Mouse (Mus musculus) kidney, postnatal 10 days (tissue): ENCODE results near the gene Tgfbr3l.
A peak's percentile ranks its signal among the peaks of the same experiment; 100 is the strongest.

ENCODE experiments used
- DNase-seq: peaks from one replicate; pipeline ENCODE4 v3.0.0; 2021; ENCODE audit warnings: mixed read lengths

The Tgfbr3l gene

DNA sequence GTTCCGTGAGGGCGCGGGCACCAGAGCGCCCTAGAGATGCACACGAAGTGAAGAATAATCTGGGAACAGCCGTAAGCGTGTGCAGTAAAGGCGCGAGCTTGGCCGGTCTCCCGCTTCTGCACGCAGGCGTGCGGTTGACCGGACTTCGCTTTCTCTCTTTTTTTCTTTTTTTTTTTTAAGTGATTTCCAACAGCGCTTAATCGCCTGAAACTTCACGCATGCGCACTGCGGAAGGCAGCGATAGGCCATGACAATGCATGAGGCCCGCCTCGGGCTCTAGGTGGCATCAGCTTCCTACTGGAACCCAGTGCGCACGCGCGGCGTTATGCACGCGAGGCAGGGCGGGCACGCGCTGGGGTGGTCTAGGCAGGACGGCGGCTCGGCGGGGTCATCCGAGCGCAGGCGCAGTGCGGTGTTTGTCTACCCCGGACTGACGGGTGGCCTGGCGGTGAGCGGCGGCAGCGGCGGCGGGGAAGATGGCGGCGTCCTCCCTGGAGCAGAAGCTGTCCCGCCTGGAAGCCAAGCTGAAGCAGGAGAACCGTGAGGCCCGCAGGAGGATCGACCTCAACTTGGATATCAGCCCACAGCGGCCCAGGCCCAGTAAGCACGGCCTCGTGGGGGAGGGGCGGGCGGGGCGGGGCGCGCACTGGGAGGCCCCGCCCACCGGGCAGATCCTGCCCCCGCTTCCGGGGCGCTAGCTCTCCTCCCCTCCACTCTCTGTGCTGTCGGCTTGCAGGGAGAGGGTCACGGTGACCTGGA, 9.4 kb upstream of the Tgfbr3l start, which contains the start of the genes Map2k7 and Gm49320:
Gene Map2k7 (plus strand): TSS at position 307 of the 759 bp plus-strand sequence.
Gene Gm49320 (plus strand): TSS at position 432 of the 759 bp plus-strand sequence.
- peak; percentile 100 for DNase-seq

DNA sequence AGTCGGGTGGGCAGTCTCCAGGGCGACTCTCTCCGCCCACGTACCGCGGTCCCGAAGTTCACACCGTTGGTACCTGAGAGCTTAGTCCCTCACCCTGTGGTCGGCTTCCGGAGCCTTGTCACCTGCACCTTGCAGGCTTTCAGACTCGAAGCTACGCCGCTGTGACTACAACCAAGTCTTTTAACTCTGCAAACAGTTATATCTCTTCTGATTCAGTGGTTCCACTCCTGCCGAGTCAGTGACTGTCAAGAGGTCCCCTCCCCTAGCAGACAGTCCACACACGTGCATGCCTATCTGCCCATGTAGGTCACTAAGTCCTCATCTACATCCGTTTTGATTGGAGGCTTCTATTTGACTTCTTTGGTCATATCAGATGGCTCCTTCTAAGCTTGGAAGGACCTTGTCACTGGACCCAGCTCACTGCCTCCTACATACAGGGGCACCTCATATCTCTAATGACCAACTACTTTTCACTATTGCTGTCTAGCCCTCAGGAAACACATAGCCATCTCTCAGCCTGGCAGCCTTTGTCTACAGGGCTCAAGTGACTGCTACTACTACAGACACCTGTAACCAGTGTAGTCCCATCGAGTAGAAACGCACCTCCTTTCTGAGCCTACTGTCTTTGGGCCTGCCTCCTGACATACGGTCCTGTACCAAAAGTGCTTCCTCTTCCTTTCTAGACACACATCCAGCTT, 8.7 kb upstream of the Tgfbr3l start:
- DNase-seq, result no peak

DNA sequence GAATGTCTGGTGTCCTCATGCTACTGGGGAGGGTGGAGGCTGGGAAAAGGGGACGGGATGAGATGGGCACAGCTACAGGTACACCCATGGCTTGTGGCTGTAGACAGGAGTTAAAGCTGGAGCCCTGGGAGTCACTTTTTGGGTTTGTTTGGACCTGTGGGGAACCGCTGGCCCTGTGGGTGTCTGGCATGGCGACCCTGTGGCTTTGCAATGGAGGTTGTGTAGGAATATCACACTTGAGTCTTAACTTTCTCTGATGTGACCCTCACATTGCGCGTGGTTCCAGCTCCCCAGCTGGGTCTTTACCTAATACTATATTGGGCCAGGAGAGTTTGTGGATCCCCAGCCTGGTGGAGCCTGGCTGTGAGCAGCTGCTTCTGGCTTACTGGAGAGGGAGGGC, 3.0 kb upstream of the Tgfbr3l start:
- no peak for DNase-seq

DNA sequence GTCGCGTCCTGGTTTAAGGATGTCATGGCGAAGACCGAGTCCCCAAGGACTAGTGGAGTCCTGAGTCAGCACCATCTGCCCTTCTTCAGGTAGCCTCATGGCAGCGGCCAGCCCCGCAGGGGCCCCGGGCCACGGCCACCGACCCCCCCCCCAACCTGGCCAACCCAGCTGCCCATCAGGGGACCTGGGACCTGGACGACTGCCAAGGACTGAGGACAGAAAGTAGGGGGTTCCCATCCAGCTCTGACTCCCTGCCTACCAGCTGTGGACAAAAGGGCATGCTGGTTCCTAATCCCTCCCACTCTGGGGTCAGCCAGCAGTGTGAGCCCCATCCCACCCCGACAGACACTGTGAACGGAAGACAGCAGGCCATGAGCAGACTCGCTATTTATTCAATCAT, 2.3 kb upstream of the Tgfbr3l start:
- no peak for DNase-seq

DNA sequence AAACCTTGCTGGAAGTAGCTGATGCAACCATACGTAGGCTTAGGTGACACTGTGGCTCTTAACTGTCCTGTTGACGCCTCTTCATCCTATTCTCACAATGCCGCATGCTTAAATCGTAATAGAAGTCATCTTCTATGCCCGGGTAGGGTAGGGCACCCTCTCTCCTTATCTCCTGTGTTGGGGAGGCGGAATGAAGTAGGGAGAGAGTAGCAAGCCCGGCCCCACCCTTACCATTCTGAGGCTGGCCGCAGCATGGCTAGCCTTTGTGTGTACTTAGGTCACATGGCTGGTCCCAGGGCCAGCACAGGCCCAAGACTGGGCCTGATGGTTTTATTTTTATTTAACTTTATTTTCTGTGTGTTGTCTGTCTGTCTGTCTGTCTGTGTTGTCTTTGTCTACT, 773 bp upstream of the Tgfbr3l start:
- DNase-seq, result no peak

DNA sequence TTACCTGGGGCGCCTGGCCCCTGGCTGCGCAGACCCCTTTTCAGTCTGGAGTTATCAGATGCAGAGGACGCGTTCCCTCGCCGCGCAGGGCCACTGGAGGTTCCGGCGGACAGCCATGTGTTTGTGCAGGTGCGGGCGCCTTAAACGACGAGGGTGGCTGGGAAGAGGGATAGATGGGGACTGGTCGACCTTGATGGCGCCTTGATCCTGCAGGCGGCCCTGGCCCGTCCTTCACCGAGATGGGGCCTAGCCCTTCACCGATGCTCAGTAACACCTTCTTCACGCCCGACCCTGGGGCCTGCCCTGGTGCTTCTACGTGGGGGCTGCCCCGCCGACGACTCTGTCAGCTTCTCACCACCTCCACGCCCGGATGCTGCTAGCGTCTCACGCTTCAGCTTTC, 1.2 kb downstream of the Tgfbr3l start:
- DNase-seq, result peak; percentile 63

DNA sequence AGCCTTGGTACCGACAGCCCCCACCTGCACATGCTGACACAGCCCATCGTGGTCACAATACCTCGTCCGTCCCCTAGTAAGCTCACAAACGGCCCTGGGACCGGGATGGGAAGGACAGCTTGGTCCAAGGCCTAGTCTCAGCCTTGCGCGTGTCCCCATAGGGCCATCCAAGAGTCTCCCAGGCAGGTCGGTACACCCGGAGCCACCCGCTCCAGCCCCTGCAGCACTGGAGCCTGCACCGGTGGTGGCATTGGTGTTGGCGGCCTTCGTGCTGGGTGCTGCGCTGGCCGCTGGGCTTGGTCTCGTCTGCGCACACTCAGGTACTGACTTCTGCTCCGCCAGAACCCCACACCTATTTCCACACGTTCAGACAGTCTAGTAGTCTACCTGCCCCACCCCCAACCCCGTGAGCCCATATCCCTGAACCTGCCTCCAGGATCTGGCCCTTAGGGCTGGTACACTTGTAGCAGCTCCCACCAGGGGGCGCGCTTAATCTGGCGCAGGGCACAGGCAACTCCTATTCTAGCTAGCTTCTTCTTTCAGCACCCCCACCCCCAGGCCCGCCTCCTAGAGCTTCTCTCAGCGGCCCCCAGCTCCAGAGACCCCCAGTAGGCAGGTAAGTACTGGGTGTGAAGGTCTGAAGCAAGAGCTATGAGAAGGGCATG, 2.4 kb downstream of the Tgfbr3l start:
- DNase-seq, result peak; percentile 92

DNA sequence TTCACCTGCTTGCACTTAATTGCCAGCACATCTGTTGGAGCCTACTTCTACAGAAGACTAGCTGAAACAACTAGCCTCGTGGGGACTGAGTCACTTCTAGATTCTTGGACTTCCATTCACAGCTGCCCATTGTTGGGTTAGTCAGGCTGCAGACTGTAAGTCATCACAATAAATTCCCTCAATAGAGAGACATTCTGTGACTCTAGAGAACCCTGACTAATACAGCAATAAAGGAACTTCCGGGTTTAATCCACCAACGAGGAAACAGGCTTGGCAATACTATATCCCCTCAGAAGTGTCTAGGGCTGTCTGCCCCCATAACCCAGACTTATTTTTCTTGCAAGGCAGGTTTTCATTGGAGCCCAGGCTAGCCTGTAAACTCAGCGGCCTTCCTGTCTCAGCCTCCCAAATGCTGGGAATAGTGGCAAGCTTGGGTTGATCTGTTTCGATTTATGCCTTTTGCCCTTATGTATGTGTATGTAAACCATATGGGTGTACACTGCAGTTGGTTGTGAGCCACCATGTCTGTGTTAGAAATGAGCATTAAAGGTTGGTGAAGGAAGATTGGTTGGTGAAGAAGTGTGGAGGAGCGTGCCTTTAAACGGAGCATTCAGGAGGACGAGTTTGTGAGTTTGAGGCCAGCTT, 4.2 kb downstream of the Tgfbr3l start:
- no peak for DNase-seq

DNA sequence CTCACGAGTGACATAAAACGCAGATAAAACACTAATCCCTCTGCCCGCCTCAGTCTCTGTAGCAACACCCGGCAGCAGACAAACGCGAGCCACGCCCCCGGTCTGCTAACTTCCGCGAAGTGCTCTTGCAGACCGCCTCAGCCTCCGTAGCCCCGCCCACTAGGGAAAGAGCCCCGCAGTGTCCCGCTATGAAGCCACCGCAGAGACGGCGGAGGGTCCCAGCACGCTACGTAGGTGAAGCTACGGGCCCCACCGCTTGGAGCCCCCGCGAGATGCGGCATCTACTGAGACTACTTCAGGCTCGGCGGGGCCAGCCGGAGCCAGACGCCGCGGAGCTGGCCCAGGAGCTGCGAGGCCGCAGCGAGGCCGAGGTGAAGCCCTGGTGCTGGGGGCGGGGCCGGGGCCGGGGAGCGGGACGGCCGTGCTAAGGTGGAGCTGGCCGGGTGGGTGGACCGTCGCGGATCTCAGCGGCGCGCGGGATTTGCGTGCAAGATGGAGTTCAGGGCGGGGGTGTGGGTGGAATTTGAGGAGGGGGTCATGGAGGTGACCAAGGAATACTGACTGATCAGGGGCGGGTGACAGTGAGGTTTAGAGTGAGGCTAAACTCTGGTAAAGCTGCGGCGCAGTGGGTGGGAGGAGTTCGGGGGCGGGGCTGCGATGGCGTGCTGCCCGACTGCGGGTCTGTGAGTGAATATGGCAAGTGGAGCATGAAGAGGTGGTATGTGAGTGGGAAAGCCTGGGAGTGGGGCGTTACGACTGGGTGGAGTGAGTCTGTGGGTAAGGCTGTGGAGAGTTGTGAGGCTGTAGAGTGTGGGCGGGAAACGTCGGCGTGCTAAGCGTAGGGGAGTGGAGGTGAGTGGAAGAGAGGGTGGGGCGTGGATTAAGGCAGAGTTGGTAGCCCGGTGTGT, 5.2 kb downstream of the Tgfbr3l start, which contains the start of gene Snapc2:
Gene Snapc2 (plus strand): TSS at position 147 of the 908 bp plus-strand sequence.
- peak; percentile 99 for DNase-seq

DNA sequence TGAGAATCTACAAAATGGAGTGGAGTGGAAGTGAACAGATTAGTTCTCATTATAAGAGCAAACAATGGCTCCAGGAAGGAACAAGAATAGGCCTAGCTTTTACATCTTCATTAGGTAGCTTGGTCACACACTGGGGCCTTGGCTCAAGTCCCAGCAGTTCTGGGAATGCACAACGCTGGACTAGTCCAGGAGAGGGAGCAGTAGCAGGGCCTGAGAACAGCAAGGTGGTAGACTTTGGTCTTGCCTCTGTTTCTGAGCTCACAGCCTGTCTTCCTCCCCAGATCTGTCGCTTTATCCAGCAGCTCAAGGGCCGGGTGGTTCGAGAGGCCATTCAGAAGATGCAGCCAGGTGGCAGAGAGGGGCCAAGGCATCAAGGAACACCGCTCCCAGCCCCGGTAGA, 6.0 kb downstream of the Tgfbr3l start:
- peak; percentile 81 for DNase-seq

DNA sequence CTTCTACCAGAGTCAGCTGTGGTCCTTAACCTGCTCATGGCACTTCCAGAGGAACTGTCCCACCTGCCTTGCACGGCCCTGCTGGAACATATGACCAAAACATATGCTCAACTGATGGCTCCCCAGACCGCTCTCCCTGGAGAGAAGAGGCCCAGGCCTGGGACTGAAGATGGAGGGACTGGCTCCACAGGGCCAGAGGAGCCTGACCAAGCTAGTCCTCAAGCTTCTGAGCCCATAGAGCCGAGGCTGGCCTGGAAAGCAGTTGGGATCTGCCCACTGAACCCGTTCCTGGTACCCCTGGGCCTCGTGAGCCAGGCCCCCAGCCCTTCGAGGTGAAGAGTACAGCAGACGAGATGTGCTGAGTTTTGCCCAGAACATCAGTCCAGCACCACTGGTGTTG, 7.5 kb downstream of the Tgfbr3l start:
- peak; percentile 4 for DNase-seq

DNA sequence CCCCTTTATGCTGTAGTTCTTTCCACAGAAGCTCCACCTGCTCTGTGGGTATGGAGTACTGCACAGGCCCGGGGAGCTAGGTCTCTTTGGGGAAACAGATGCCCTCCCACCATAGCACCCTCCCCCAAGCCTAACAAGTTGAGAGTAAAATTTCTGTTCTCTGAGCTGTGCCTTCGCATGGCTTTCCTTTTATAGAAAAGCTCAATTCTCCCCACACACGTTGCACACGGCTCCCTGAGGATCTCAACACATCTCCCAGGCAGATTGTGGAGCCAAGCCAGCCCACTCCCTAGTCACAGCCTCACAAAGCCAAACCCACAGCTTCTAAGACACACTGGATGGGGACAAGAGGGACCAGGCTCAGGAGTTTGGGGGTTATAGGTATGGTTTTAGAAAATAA, 8.9 kb downstream of the Tgfbr3l start:
- DNase-seq, result peak; percentile 12

DNA sequence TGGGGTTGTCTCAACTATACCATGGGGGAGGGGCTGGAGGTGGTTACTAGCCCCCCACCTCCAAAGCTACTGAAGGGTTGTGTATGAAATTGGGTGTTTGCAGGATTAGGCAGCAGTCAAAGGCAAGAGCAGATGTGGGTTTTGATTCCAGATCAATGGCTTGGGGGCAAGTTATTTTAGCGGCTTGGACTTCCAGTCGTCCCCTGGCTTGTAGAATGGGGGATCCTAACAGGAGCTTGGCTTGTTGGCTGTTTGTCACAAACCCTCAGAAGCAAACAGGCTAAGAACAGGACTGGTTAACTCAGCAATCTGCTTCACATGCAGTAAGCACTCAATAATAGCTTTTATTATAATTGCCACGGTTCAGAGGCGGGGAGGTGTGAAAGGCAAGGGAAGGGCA, 9.3 kb downstream of the Tgfbr3l start:
- DNase-seq, result no peak

DNA sequence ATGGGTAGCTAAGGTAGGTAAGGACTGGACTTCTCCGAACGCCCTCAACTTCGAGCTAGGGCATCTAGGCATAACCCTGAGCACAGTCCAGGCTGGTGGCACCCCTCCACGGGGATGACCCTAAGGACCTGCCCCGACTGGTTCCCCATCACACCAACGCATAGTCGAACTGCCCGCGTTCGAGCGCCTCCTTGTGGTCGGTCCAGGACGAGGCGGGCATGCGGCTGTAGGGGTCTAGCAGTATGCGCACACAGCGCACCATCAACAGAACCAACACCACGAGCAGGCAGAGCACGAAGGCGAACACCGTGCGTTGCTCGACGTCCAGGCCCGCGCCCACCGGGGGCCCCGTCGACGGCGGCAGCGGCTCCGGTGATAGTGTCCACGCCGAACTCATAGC, 10.2 kb downstream of the Tgfbr3l start:
- peak; percentile 87 for DNase-seq

DNA sequence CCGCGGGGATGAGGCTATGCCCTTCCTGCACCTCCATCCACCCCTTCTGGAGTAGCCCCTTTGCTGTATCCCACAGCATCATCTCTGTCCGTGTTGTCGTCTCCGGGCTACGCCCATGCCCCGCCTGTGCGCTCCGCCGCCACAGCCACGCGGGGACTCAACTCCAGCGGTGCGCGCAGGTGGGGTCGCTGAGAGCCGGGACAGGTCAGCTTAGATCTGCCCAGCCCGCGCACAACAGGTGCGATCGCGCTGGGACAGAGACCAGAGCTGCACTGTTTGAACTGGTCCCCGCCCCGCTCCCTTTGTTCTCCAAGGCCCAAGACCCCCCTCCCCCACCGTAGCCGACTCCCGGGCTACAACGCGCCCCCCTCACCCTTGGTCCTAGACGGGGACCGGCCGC, 10.7 kb downstream of the Tgfbr3l start:
- no peak for DNase-seq

DNA sequence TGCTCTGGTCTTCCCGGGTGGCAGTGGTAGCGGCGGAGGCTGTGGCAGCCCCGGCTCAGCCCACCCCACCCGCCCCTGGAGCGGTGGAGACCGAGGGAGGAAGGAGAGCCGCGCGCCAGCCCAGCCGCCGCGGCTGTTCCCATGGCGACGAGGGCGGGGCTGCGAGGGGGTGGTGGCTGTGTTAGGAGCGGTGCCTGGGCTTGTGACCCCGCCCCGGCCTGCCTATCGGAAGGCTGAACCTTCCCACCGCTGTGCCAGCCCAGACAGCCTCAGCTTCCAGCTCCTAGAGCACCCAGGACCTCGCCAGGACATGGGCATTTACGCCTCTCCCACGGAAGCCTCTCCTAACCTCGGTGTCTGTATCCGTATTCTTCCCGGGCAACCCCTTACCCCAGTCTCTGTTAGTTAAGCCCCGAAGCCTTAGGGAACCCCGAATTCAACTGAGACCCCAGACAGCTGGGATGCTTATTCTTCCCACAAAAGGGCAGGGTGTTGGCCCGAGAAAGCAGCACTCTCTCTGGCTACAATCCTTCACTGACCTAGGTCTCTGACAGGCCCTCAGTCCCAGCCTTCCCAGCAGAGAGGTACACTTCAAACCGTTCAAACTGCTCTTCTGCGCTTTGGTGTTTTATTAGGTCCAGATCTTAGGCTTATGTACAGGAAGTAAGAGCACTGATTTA, 11.3 kb downstream of the Tgfbr3l start, which contains the start of gene Ctxn1:
Gene Ctxn1 (minus strand): TSS at position 150 of the 680 bp plus-strand sequence.
- DNase-seq, result peak; percentile 98

DNA sequence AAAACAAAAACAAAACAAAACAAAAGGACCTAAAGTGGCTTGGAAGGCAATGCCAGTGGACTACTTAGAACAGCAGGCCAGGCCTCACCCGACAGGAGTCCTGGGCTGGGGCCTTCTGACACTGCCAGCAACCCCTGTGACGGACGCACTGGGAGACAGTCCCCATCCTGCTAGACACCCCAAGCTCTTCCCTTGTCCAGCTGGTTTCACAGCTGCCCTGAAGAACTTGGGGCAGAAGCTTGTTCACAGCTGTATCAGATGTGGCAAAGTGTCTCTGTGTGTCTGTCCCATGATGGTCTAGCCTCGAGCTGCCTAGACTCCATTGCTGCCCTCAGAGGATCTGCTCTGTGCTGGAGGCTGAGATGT, 11.8 kb downstream of the Tgfbr3l start:
- DNase-seq, result peak; percentile 9

DNA sequence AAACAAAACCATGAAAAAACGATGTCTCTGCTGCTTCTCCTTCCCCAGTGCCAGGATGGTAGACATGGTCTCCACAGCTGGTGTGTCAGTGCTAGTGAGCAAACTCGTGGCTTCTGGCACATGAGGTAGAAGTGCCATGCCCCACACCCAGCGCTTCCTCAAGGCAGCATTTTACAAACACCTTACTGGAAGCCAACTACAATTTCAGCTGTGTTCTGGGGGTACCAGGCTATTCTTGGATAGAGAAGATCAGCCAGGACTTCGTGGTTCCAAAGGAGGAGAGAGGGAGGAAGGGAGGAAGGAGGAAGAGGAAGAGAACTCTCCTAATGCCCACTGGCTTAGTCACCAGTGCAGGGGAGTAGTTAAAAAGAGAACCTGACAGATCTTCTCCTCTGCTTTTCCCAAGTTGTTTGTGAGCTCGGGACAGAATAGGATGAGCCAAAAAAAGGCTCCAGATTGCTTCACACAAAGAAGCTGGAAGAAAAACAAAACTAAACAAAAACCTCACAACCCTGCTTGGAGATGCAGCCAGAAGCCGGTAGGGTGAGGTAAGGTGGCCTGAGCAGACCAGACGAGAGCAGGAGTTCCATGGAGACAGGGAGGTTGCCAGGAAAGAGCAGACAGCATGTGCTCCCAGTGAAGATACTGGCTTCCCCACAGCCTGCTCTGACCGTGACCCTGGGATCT, 15.2 kb downstream of the Tgfbr3l start:
- peak; percentile 3 for DNase-seq

DNA sequence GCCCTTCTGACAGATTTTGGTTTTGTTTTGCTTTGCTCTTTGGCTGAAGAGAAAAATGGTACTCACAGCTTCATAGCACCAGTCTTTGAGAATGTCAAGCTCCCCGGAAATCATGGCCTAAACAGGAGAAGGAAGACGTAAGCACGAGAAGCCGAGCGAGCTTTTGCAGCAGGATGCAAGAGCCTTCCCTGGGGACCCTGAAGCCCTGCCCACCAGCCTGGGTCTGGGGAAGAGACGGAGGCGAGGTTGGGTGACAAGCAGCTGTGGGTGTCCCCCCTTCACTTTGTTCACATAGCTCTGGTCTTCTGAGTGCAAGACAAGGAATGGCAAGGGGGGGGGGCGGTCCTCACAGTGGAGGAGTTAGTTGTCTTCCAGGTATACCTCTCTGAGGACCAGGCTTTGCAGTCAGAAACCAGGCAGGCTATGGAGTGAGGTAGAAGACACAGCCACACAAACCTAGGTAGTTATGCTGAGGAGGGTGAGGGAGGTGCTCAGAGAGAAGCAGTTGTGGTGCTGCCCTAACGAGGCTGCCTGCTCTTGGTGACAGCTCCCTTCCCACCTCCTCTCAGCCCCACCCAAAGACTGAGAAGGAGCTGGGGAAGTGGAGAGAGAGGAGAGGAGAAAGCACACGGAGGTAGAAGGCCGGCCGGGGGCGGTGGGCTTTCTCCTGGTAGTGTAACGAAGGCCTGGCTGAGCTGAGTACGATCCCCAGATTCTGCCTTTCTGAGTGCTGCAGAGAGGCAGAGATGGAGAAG, 17.3 kb downstream of the Tgfbr3l start:
- peak; percentile 4 for DNase-seq

DNA sequence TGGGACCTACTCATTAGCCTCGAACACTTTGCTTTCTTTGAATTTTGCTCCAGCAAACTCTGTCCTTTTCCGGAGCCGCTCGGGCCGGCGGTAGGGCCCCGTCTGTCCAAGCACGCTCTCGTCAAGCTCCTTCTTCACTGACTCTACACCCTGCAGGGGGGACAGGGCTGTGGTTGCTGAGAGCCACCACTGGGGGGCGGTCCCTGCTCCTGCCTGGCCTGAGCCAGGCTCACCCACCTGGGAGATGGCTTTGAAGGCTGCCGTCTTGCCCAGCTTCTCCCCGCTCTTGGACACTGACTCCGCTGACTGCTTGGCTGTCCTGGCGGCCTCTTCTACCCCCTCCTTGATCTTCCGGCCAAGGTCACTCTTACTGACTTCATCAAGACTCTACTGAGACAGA, 19.6 kb downstream of the Tgfbr3l start:
- peak; percentile 47 for DNase-seq
